Mouse (Mus musculus): ENCODE results near the gene Capn7.

- TF ChIP-seq CTCF (conservative IDR thresholded peaks at IDR 0.05; ENCODE audit: low read length), result no peak
- TF ChIP-seq NANOG (IDR thresholded peaks at IDR 0.05; ENCODE audit: borderline replicate concordance, low read length), result no peak
- no peak for TF ChIP-seq POU5F1 (IDR thresholded peaks at IDR 0.05; ENCODE audit: borderline replicate concordance, low read length)
These were observed 84.1 kb downstream of the Capn7 start for GRCm38 (mm10) chr14:31420562-31420961.

Measured in E14TG2a.4 (cell line).